Mouse (Mus musculus): ENCODE data around the gene Gpr157.
"Not testable (repeated sequence)": the region's sequence is repeated elsewhere in the genome, so short reads cannot be mapped to it uniquely, and the experiment has no call there.

The Gpr157 gene

DNA sequence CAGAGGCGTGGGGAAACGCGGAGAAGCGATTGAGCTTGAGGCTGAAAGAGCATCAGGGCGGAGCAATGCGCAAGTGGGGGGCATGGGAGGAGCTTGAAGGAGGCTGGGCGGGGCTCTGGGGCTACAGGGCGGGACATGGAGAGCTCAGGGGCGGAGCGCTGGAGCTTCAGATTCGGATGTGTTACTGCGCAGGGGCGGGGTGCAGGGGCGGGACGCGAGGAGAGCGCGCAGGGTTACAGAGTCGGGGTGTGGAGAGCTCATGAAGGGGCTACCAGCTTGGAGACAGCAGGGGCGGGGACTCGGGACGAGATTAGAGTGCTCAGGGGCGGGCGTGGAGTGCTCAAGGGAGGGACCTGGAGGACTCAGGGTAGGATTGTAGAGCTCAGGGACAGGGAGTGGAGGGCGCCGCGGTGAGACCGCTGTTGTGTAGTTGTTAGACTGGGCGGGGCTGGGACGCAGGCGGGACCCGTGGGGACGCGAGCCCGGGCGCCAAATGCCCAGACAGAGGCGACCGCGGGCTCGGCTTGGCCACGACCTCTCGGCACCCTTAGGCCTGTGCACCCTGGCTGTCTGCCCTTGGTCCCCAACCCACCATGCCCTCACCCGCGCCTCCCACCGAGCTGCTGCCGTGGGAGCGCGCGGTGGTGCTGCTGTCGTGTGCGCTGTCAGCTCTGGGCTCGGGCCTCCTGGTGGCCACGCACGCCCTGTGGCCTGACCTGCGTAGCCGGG, at the start of gene Gpr157:
TSS of gene Gpr157 (plus strand) at position 205 of the 729 bp plus-strand sequence.
- peak; percentile 90 for DNase-seq

GRCm38 (mm10) chr4:150038533-150038932, 48.6 kb upstream of the Gpr157 start:
- DNase-seq = no peak

- DNase-seq = no peak
These were observed 47.1 kb upstream of the Gpr157 start for GRCm38 (mm10) chr4:150040003-150040581.

DNA sequence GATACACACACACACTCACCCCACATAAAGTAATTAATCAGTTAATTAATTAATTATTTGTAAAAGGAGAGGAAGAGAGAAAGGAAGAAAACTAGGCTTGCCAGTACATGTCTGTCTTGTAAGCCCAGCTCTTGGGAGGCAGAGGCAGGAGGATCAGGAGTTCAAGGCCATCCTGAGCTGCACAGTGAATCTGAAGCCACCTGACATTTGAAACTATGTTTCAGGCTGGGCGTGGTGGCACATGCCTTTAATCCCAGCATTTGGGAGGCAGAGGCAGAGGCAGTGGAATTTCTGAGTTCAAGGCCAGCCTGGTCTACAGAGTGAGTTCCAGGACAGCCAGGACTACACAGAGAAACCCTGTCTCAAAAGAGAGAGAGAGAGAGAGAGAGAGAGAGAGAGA, 46.3 kb upstream of the Gpr157 start:
- not testable (repeated sequence) for DNase-seq

DNA sequence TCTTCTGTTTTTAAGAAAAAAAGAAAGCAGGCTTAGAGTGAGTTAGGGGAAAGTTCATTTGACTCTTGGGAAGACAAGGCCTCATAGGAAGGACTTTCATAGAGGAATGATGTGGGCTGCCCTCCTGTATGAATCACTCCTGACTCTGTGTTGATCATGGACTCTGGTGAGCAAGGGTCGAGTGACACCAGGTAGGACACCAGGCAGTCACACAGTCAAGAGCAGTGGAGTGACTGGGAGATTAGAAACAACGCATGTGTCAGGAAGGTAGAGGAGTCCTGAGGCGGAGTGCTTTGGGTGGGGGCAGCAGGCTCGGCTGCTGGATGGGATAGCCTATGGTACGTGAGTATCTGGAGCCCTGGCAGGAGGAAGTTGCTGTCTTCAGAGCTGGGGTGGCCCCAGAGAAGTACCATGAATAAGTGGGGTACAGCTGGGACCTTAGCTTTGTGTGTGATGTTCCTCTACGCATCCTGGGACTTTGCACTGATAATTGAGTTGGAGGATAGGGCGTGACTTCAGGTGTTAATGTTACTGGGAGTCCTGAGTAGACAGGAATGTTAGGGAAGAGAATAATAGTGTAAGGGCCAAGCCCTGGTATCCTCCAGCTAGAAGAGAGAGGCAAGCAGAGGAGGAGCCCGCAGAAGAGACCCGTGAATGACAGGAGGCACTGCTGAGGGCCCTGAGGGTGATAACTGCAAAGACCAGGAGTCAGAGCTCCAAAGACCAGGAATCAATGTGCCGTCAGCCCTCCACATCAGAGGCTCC, 45.6 kb upstream of the Gpr157 start:
- DNase-seq = no peak

- no peak for DNase-seq
These were observed 43.6 kb upstream of the Gpr157 start for GRCm38 (mm10) chr4:150043591-150043990.

- DNase-seq = peak; percentile 68
These were observed 39.1 kb upstream of the Gpr157 start for GRCm38 (mm10) chr4:150048038-150048437.

DNA sequence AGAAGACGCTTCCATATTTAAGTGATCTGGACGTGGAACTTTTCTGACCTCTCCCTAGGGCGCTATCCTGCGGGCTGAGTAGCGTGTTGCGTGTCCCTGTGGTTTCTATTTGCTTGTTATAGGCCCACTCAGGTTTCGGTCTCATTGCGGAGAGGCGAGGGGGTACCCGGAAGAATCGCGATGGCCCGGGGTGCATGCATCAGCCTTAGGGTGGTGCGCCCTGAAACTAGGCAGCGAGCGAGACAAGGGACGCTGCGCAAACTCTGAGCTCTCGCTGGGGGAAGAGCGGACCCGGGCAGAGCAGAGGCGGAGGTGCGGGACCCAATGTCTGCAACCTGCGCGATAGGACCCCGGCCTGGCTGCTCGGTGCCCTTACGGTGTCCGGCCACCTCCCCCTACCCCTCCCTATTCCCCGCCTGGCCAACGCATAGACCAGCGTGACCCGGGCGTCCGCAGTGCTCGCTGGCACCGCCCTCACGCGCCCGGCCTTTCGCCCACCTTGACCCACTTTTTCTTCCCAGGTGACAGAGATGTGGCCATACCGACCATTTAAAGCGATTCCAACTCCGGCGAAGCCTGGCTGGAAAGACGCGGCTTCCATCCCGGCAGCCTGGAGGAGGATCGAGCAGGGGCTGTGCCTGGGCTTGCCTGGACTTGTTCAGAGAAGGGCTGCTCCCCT, 38.5 kb upstream of the Gpr157 start:
- peak; percentile 18 for DNase-seq

GRCm38 (mm10) chr4:150049157-150049513, 38.0 kb upstream of the Gpr157 start:
- no peak for DNase-seq

DNA sequence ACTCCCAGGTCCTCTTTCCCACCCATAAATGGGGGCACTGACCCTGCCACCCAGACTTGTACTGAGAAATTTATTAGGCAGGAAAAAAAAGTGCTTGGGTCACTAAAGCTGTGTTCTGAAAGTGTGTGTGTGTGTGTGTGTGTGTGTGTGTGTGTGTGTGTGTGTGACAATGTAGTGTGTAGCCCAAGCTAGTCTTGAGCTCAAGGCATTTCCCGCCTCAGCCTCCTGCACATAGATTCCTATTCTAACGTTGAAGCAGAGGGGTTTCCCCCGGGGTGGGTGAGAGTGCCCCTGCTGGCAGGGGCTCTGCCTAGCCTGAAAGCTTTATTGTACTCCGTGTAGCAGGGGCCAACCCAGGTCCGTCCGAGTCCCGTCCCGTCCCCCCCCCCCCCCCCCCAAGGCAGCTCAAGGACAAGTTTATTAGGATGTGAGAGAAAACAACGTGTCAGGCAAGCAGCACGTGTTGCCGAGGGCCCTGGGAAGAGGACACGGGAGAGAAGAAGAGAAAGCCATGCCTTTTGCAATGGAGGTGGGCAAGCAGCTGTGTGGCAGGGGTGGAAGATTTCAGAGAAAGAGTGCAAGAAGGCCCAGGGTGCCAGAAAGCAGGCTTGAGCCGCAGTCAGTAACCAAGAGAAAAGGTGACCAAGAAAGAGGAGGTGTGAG, 37.5 kb upstream of the Gpr157 start:
- no peak for DNase-seq

GRCm38 (mm10) chr4:150051514-150051913, 35.7 kb upstream of the Gpr157 start:
- no peak for DNase-seq

GRCm38 (mm10) chr4:150052380-150052779, 34.8 kb upstream of the Gpr157 start:
- DNase-seq = no peak

- no peak for DNase-seq
These were observed 31.0 kb upstream of the Gpr157 start for GRCm38 (mm10) chr4:150056171-150056570.

GRCm38 (mm10) chr4:150057722-150058121, 29.4 kb upstream of the Gpr157 start:
- no peak for DNase-seq

DNA sequence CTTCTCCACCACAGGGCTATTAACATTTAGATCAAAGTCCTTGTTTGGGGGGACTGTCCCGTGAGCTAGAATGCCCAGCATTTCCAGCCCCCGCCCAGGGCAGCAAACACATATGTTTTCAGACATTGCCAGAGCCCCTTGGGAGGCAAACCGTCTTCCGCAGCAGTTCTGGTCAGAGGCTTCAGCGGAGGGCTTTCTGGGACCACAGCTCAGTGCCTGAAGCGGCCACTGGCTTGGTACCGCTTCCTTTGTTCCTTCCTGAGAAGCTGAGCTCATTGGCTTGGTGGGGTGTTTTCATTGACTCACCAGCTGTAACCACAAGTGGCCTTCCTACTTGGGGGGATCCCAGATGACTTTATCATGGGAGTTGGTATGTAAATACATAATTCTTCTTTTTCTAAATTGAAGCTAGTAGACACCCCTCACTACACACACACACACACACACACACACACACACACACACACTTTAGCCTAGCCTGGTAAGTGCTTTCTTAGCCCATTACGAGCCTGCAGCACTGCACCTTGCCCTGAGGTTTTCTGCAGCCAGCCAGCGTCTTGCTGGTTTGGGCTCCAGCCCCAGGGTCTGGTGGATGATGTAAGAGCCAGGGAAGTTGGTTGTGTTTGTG, 27.2 kb upstream of the Gpr157 start:
- no peak for DNase-seq

DNA sequence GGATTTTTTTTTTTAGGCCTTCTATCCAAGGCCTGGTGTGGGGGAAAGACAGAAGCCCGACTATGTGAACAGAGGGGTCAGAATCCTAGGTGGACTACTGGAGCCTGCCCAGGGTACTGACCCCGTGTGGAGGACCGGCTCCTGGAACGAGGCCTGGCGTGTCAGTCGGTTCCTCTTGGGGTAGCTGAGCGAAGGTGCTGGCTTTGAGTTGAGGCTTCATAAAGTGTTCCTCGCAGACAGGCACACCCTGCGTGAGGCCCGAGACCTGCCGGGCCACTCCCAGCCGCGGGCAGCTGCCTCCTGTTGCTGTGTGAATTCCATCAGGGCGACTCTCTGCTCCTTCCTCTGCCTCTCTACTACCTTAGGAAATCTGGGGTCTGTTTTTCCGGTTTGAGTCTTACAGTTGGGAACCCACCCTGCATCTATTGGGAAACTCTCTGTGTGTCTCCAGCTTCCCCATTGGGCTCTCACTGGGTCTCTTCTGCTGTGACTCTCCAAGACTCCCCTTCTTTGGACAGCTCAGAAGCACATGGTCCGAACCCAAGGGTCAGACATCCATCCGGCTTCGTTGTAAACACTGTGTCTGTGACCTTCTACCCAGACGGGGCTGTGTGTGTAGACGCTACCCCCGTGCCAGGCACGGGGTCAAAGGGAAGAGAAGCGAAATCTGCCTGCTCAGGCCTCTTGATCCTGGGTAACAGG, 26.5 kb upstream of the Gpr157 start:
- peak; percentile 48 for DNase-seq

DNA sequence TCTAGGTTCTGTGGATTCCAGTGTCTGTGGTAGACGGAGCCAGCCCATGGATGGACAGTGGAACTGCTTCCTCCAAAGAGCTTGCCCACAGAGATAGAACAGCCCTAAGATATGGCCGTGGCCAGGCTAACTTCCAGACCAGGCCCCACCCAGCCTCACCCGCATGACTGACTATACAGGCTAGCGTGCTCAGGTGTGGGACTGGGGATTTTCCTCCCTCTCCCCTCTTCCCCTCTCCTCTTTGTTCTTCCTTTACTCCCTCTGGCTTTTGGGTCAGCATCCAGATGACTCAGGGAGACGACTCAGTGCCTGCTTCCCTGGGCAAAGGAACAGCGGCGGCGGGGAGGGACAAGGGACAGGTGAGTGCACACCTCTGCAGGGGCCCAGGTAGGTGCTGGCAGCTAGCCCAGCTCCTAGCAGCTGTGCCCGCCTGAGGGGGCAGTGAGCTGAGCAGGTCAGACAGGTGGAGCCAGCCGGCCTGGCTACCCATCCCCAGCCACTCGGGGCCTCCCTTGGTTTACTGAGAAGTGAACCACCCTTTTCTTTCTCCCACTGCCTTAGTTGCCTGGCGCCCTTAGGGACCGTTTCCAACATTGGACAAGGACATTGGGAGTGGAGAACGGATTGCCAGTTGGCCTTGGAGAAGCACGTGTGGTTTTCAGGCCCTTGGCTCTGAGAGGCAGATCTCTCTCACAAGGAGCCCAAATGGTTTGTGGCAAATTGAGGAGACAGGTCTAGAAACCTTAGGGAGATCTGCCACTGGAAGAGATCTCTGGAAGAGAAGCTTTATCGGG, 25.5 kb upstream of the Gpr157 start:
- peak; percentile 76 for DNase-seq

GRCm38 (mm10) chr4:150066706-150067323, 20.4 kb upstream of the Gpr157 start:
- no peak for DNase-seq

- no peak for DNase-seq
These were observed 18.9 kb upstream of the Gpr157 start for GRCm38 (mm10) chr4:150068216-150068615.

- peak; percentile 78 for DNase-seq
These were observed 17.0 kb upstream of the Gpr157 start for GRCm38 (mm10) chr4:150070136-150070535.
